Mouse (Mus musculus): ENCODE results near the gene Iqgap1.

GRCm38 (mm10) chr7:80823267-80823666 lies 2.5 kb downstream of the Iqgap1 start:
- TF ChIP-seq CTCF (IDR thresholded peaks at IDR 0.05; ENCODE audit: low read depth, low read length) (no peak), POLR2A (IDR thresholded peaks at IDR 0.05; ENCODE audit: extremely low read depth, insufficient read depth, low read length) (no peak)
